Mouse (Mus musculus) forebrain, embryonic 14.5 days (tissue): ENCODE measurements around the gene Rabgap1l. TPM values are rescaled to one million over a fixed set of nuclear protein-coding genes. Genes with fewer than 3 reads are reported as not detected.

ENCODE experiments used
- ATAC-seq: fragments of 200-750 bp; cut with Nextera tagmentation; 2 replicates; pipeline ENCODE4 v1.8.0; 2017; ENCODE audit warnings: mild to moderate bottlenecking, moderate library complexity
- DNase-seq: peaks from one replicate; pipeline ENCODE4 v3.0.0-alpha.2; 2015; ENCODE audit warnings: low spot score
- H3K27ac ChIP-seq: fragments of 300-500 bp; sonication (generic); 2 replicates; pipeline ENCODE4 v1.5.1; 2014; ENCODE audit warnings: low read depth, mild to moderate bottlenecking, control low read depth, low read length, moderate library complexity
- H3K27me3 ChIP-seq: fragments of 300-500 bp; sonication (generic); replicated peaks from 2 replicates; pipeline ENCODE4 v1.6.1; 2014; ENCODE audit warnings: low read length, control low read depth, mixed read lengths; ENCODE audit not compliant: control insufficient read depth, insufficient read depth
- H3K36me3 ChIP-seq: fragments of 300-500 bp; sonication (generic); 2 replicates; pipeline ENCODE4 v1.6.1; 2014; ENCODE audit warnings: low read length, control low read depth; ENCODE audit not compliant: control insufficient read depth, insufficient read depth
- H3K4me1 ChIP-seq: fragments of 300-500 bp; sonication (generic); 2 replicates; pipeline ENCODE4 v1.6.1; 2014; ENCODE audit warnings: antibody characterized with exemption, low read length, control low read depth; ENCODE audit not compliant: control insufficient read depth, insufficient read depth
- H3K4me2 ChIP-seq: fragments of 300-500 bp; sonication (generic); 2 replicates; pipeline ENCODE4 v1.6.1; 2014; ENCODE audit warnings: mild to moderate bottlenecking, control low read depth, low read length
- H3K4me3 ChIP-seq: fragments of 300-500 bp; sonication (generic); 2 replicates; pipeline ENCODE4 v1.5.1; 2014; ENCODE audit warnings: low read depth, low read length, control low read depth
- H3K9ac ChIP-seq: fragments of 300-500 bp; sonication (generic); 2 replicates; pipeline ENCODE4 v1.6.1; 2014; ENCODE audit warnings: mild to moderate bottlenecking, low read length, control low read depth, moderate library complexity
- H3K9me3 ChIP-seq: fragments of 300-500 bp; sonication (generic); replicated peaks from 2 replicates; pipeline ENCODE4 v1.6.1; 2016; ENCODE audit warnings: low read length, control low read depth, mixed read lengths; ENCODE audit not compliant: control insufficient read depth
- WGBS: fragments of 180-500 bp; shearing (Covaris S2); extraction: QIAGEN DNeasy Blood & Tissue Kit; methylation state at CpG from one replicate; pipeline ENCODE4 v1.1.7; 2014; 5-methylcytosine and 5-hydroxymethylcytosine counted together
- polyA plus RNA-seq: library from polyadenylated mRNA; unstranded; fragments of >200 nt; fragmentation: Nextera tagmentation; extraction: Ambion mirVana; gene quantifications from 2 replicates; pipeline ENCODE4 v1.2.1, GENCODE M21; 2014

The Rabgap1l gene
- polyA plus RNA-seq, 1 experiment from 2014 or later, result 25.6 TPM

DNA sequence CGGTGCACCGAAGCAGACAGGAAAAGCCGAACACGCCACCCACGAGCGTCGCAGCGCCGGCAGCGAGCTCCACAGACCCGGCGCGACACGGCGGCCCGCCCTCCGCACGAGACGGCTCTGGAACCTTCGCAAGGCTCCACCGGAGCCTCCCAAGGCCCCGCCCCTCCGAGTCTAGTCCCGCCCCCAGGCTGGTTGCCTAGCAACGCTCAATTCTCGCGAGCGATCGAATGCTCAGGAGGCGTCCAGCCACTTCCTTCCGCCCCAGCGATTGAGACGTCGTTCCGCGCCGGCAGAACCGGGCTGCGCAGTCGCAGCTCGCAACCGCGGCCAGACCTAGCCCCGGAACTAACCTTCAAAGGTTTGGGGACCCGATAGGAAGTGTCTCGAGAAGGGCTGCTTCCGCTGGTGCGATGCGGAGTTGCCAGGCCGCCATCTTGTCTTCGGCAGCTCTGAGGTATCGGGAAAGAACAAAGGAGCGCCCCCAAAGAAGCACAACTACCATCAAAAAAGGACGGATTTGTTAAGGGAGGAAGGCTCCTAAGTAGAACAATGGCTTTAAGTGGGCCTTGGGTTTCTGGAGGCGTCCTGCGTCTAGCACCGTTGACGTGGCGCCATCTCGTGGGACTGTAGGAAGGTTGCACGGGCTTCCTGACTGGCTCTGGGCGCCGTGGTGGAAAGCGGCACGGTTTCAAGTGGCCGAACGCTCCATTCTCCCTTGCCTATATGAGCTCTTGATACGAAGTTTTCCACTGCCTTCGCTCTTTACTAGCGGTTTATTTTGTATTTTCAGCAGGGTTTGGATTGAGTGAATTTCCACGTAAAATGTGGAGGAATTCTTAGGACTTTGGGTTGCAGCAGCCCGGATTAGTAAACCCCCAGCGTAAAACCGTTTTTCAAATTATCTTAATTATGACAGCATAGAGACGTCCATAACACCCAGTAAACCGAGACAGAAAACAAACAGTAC lies 580.0 kb downstream of the Rabgap1l start, which contains the start of gene Cacybp:
Gene Cacybp, minus strand, starts transcription at position 173 of the 967 bp plus-strand sequence.
- Histone ChIP-seq H3K36me3 (peaks cover under 1% of the 10 kb centered on the region), H3K4me1 (peaks cover 22% of the 10 kb centered on the region), H3K9me3 (no peaks in the 10 kb centered on the region), H3K9ac (peak within 1 kb of the TSS; percentile 90), H3K27ac (peak within 1 kb of the TSS; percentile 99), H3K4me3 (peak within 1 kb of the TSS; percentile 79), H3K4me2 (peak within 1 kb of the TSS; percentile 68), H3K27me3 (no peaks in the 10 kb centered on the region)
- peak; percentile 97 for ATAC-seq
- under 1% methylated on average over 76 of the region's 76 CpGs for WGBS
- DNase-seq, result peak; percentile 99

GRCm38 (mm10) chr1:160212123-160212691 lies 580.8 kb downstream of the Rabgap1l start:
- ATAC-seq, result peak; percentile 71
- peak; percentile 53 for DNase-seq
- WGBS, result 0% methylated on average over 41 of the region's 45 CpGs

GRCm38 (mm10) chr1:160211597-160212122 lies 581.4 kb downstream of the Rabgap1l start:
- ATAC-seq (no peak), DNase-seq (no peak)
- H3K27me3 ChIP-seq, result no peaks in the 10 kb centered on the region
- peak overlapping the region; percentile 68 for H3K4me2 ChIP-seq
- peak overlapping the region; percentile 99; the same call in 1 of the 2 replicates for H3K27ac ChIP-seq
- H3K4me1 ChIP-seq, result peaks cover 22% of the 10 kb centered on the region
- H3K9ac ChIP-seq, result peak overlapping the region; percentile 90
- peak overlapping the region; percentile 79 for H3K4me3 ChIP-seq
- 2% methylated on average over 8 of the region's 8 CpGs for WGBS
- H3K36me3 ChIP-seq, result peaks cover 14% of the 10 kb centered on the region
- no peaks in the 10 kb centered on the region for H3K9me3 ChIP-seq

More at GRCm38 (mm10) chr1:160212123-160212691, 580.8 kb downstream of the Rabgap1l start:
- Histone ChIP-seq H3K4me3 (peak overlapping the region; percentile 79), H3K9me3 (no peaks in the 10 kb centered on the region), H3K27ac (peak overlapping the region; percentile 99), H3K4me1 (peaks cover 22% of the 10 kb centered on the region), H3K36me3 (peaks cover 8% of the 10 kb centered on the region), H3K27me3 (no peaks in the 10 kb centered on the region), H3K9ac (peak overlapping the region; percentile 90), H3K4me2 (peak overlapping the region; percentile 68)

DNA sequence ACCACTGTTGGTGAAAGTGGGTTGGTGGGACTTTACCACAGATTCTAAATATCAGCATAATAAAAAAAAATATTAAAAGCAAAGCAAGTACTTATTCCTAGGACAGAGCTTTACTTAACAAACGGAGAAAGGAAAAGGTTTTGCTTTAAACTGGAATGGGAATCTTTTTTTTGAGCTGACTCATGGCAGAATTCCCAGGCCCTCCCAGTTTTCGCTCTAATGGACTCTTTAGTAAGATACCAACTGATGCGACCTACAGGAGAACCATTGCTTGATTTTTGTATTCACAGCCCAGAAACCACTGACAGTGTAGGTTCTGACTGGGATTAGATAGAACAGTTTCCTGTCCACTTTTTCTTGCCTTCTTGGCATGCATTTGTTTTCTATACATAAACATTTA lies 582.4 kb downstream of the Rabgap1l start:
- 42% methylated on average over 3 of the region's 3 CpGs for WGBS
- Histone ChIP-seq H3K4me3 (peak overlapping the region; percentile 79), H3K27me3 (no peaks in the 10 kb centered on the region), H3K9ac (peak overlapping the region; percentile 90; the same call in 1 of the 2 replicates), H3K27ac (no peak overlapping the region), H3K9me3 (no peaks in the 10 kb centered on the region), H3K4me1 (peaks cover 22% of the 10 kb centered on the region), H3K4me2 (peak overlapping the region; percentile 68), H3K36me3 (peaks cover 25% of the 10 kb centered on the region)
- ATAC-seq (no peak), DNase-seq (no peak)

- Histone ChIP-seq H3K4me2 (peak overlapping the region; percentile 21; the same call in 1 of the 2 replicates), H3K9ac (0 out of 2 replicates have a peak overlapping the region, but pooled peaks have one; percentile 29), H3K4me1 (peaks cover 22% of the 10 kb centered on the region), H3K27me3 (no peaks in the 10 kb centered on the region), H3K4me3 (no peak overlapping the region), H3K9me3 (no peaks in the 10 kb centered on the region), H3K27ac (no peak overlapping the region), H3K36me3 (peaks cover 31% of the 10 kb centered on the region)
- 6% methylated on average over 2 of the region's 2 CpGs for WGBS
- DNase-seq (no peak), ATAC-seq (no peak)
Measured at GRCm38 (mm10) chr1:160209844-160210243, 583.2 kb downstream of the Rabgap1l start.

GRCm38 (mm10) chr1:160205486-160205885 lies 587.5 kb downstream of the Rabgap1l start:
- Histone ChIP-seq H3K27ac (no peak overlapping the region), H3K4me1 (peaks cover 10% of the 10 kb centered on the region), H3K27me3 (no peaks in the 10 kb centered on the region), H3K9ac (no peak overlapping the region), H3K4me2 (no peak overlapping the region), H3K9me3 (no peaks in the 10 kb centered on the region), H3K4me3 (no peak overlapping the region), H3K36me3 (peaks cover 67% of the 10 kb centered on the region)
- DNase-seq, result no peak
- ATAC-seq, result no peak

GRCm38 (mm10) chr1:160195337-160195663 lies 597.7 kb downstream of the Rabgap1l start:
- H3K36me3 ChIP-seq, result peaks cover 27% of the 10 kb centered on the region
- peak overlapping the region; percentile 60; the same call in 1 of the 2 replicates for H3K27ac ChIP-seq
- H3K4me3 ChIP-seq, result peak overlapping the region; percentile 83
- peak overlapping the region; percentile 78 for H3K4me2 ChIP-seq
- WGBS, result under 1% methylated on average over 13 of the region's 13 CpGs
- no peaks in the 10 kb centered on the region for H3K9me3 ChIP-seq
- ATAC-seq (no peak), DNase-seq (no peak)
- peaks cover 3% of the 10 kb centered on the region; the same call in 1 of the 2 replicates for H3K4me1 ChIP-seq
- no peaks in the 10 kb centered on the region for H3K27me3 ChIP-seq
- peak overlapping the region; percentile 85 for H3K9ac ChIP-seq

GRCm38 (mm10) chr1:160194529-160195336 lies 598.3 kb downstream of the Rabgap1l start, which contains the start of gene Mrps14:
Gene Mrps14 (plus strand): TSS chr1:160195215.
- Histone ChIP-seq H3K9ac (peak within 1 kb of the TSS; percentile 85), H3K9me3 (no peaks in the 10 kb centered on the region), H3K36me3 (peaks cover 21% of the 10 kb centered on the region), H3K27me3 (no peaks in the 10 kb centered on the region), H3K4me2 (peak within 1 kb of the TSS; percentile 78), H3K4me3 (peak within 1 kb of the TSS; percentile 83), H3K4me1 (peaks cover 3% of the 10 kb centered on the region; the same call in 1 of the 2 replicates), H3K27ac (peak within 1 kb of the TSS; percentile 60; the same call in 1 of the 2 replicates)
- ATAC-seq (peak; percentile 99), DNase-seq (peak; percentile 100)
- 6% methylated on average over 31 of the region's 31 CpGs for WGBS
